Mouse (Mus musculus) embryo, embryonic 11 days (tissue): ENCODE data around the gene Supt6.

Experiments used
- DNase-seq: peaks from one replicate; pipeline ENCODE4 v3.0.0-alpha.2; 2015

The Supt6 gene

DNA sequence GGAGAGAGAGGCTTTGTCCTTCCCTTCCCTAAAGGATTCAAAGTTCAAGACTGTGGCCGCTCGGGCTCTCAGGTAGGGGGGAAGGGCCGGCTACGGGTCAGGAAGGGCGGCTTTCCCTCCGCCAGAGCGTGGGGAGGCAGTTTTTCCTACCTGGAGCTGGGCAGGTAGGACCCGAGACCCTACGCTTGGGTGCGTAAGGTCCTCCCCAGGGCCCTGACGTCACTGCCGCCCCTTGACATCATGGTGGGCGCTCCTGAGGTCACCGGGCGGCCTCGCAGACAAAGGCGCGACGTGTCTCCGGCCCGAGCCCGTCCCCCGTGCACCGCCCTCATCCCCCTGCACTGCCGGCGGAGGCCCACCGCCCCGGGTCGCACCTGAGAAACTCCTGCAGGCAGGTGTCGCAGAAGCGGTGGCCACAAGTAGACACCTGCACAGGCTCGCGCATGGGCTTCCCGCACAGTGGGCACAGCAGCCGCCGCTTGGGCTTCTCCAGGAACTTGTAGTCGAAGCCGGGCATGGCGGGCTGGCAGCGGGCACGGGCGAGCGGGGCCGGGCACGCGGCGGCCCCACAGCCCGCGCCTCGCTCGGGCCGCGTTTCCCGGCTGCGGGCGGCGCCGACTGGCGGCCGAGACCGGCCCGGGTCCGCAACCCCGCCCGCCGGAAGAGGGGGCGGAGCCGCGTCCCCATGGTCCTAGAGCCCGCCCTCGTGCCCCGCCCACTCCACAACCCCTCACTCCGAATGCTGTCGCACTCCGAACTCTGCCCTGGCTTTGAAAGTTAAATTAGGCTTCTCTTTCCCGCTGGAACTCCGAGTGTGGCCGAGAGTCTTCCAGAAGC is 80.6 kb downstream of the Supt6 start, which contains the start of gene Traf4:
Gene Traf4, minus strand, starts transcription at position 666 of the 837 bp plus-strand sequence.
- DNase-seq = peak; percentile 96

DNA sequence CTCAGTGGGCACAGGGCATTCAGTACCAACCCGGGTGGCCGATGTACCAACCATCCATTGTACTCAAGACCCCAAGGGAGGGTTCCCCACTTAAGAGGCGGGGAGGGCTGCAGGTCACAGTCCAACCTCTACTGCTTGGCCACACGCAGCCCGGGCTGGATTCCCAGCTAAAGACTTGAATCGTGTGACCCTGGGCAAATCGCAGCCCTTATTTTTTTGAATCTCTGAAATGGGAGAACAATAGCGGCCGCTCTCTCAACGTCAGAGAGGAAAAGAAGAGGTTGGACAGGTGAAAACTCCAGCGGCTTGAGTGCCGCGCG is 81.2 kb downstream of the Supt6 start:
- peak; percentile 53 for DNase-seq

DNA sequence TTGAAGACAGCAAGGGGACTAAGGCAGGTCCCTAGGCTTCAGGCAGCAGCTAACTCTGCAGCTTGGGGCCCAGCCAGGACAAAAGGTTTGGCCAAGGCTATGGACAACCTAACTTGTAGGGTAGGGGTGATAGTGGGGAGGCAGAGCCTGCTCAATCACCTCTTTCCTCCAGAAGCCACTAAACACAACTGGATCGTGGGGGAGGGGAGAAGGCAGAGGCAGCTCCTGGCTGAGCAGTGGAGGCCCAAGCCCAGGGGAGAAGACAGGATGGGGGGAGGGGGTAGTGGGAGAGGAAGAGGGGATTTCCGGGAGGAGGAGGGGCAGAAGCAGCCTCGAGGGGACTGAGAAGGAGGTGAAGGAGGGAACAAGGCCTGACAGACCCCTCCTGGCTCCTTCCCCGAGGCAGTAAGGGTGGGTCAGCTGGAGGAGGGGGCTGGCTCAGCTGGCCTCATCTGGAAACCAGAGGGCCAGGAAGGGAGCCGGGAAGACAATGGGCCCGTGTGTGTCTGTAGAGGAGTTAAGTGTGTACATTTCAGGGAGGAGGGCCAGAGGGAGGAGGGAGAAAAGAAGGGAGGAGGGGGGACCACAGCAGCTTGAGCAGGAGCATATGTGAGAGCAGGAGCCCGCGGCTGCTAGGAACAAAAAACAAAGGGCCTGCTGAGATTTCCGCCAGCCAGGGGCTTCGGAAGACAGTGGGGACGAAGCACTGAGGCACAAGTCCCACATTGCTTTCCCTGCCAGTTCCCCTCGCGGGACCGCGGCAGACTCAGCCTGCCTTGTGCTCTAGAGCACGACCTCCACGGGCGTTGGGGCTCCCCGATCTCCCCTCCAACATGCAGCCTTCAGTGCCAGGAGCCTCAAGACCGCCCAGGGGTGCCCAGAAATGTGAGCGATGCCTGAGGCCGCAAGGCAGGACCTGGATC is 81.8 kb downstream of the Supt6 start:
- DNase-seq = peak; percentile 92

DNA sequence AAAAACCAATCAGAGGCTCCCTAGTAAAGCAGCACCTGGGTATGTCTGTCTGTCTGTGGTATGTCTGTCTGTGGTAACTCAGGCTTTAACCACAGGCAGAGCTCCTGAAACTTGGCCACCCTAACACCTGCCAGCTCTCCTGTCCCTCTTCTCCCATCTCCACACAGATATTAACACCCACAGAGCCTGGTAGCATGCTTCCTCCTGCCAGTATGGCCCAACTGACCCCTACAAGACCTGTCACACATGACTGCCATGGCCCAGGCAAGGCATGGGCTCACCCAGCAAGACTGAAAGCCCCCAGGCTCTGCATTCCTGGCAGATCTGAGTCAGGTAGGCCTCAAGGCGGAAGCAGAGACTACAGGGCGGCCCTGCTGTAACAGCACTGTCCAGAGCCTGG is 82.7 kb downstream of the Supt6 start:
- no peak for DNase-seq

DNA sequence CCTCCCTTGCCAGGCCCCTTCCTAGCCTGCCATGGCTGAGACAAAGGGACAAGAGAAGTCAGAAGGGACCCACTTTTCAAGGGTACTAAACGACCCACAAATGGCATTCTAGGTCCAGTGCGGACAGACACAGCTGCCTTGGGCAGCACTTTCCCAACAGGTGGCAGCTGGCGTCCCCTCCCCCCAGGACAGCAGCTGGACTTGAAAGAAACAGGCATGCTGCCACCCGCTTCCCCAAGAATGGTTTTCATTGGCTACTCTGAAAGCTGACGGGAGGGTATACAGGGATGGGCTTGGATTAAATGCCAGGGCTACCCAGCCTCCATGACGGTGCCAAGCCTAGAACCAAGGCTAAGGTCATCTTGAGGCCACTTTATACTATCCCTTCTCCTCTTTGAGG is 83.3 kb downstream of the Supt6 start:
- no peak for DNase-seq

DNA sequence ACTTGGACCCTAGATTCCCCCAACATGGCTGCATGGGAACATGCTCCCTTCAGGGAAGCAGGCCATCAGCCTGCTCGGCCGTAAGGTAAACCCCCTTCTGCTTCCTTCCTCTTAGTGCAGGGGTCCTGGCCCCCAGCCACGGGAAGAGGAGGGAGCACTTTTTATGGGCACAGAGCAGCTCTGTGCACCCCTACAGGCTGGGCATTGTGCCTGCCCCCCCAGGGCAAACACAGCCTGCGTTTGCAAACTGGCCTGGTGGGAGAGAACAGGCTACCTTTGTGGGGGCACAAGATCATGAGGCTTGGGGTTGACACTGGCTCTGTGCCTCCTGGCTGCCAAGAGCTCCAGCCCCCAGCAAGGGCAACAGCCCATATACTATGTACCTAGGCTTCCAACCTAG is 83.8 kb downstream of the Supt6 start:
- DNase-seq = no peak

DNA sequence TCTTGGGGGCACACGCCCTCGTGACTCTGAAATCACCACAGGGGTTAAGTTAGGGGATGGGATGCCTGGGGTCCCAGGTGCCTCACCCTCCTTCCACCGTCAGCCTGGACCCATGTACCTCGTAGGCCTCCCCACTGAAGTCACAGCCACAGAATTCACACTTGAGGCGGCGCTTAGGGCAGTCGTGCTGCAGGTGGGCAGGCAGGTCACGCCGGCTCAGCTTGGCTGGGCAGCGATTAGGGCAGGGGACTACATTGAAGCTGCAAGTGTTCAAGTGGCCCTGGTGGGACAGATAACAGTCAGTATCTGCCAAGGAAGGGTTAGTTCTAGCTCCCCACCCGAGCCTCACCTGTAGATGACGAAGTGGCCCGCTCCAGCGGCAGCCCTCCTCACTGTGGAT is 84.6 kb downstream of the Supt6 start:
- DNase-seq = no peak

DNA sequence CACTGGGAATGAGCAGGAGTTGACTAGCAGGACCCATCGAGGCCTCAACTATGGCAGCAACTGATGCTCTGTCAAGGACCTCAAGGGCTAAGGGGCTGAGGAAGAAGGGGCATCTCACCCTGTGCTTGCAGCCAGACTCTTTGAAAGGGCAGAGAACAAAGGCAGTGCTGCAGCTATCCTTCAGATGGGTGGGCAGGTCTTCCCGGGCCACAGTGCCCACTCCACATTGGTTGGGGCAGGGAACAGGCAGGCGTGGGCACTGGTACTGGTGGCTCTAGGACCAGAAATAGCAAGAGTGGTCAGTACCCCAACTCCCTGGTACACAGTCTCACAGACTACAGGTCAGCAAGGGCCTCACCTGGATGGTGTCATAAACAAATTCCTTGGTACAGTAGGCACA is 85.1 kb downstream of the Supt6 start:
- no peak for DNase-seq

DNA sequence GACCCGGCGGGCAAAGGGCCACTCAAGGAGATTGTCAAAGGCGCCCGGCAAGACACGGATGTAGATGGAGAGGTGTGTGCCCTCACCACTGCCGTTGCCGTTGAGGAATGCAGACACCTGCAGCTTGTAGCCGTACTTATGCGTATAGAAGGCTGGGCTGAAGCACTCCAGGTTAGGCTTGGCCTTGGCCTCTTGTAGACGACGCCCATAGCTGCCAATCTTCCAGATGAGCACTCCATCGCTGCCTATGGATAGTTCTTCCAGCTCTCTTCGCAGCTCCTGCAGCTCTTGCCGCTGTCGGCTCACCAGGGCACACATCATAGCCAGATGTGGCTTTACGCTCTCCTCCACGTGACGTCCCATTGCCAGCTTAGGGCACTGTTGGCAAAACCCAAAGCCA is 85.6 kb downstream of the Supt6 start:
- DNase-seq = no peak

DNA sequence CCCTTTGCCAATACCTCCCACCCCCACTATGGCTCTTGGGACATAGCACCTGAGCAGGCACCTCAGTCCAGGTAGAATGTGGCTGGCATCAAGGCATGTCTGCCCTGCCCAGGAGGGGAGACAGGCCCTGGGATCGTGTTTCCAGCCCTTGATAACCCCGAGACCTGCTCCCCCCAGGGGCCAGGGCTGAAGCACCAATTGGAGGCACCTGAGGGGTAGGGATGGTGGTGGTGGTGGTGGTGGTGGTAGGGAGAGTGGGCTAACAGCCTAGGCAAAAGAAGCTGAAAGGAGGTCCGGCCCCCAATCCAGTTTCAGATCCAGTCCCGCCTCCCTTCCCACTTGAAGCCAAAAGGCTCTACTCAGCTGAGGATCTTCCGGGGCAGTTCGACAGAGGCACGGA is 86.2 kb downstream of the Supt6 start:
- no peak for DNase-seq

DNA sequence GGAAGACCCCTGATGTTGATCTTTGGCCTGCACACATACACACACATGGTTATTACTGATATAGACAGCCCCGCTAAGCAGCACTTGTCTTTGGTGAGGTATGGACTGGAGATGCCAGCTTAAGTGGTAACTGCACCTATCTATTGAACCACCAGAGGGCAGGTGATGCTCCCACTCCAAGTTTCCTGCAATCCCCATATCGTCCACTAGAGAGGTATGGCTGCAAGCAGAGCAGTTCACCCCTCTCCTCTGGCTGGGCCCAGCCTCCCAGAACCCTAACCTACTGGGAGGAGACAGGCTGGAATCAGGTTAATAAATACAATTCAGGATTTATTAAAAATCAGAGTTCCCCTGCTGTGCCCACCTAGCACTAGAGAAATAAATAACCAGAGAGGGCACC is 86.7 kb downstream of the Supt6 start:
- peak; percentile 88 for DNase-seq
